Mouse (Mus musculus): ENCODE measurements around the gene Rbsn.

GRCm38 (mm10) chr6:92246335-92246734 is 31.6 kb upstream of the Rbsn start:
- TF ChIP-seq POLR2A (IDR thresholded peaks at IDR 0.05; ENCODE audit: insufficient read length, low read depth) (no peak), MAX (IDR thresholded peaks at IDR 0.05; ENCODE audit: low read depth) (no peak), MYOG (IDR thresholded peaks at IDR 0.05; ENCODE audit: control insufficient read depth in 1 of 3, insufficient read depth in 1 of 3, insufficient read length in 2 of 3, low read depth in 2 of 3) (no peak)
